Mouse (Mus musculus): ENCODE measurements around the gene Epha4. TPM values are rescaled to one million over a fixed set of nuclear protein-coding genes. Genes with fewer than 3 reads are reported as not detected.

Gene Epha4
- polyA plus RNA-seq, 1 experiment from 2014 or later = 23.2 TPM

DNA sequence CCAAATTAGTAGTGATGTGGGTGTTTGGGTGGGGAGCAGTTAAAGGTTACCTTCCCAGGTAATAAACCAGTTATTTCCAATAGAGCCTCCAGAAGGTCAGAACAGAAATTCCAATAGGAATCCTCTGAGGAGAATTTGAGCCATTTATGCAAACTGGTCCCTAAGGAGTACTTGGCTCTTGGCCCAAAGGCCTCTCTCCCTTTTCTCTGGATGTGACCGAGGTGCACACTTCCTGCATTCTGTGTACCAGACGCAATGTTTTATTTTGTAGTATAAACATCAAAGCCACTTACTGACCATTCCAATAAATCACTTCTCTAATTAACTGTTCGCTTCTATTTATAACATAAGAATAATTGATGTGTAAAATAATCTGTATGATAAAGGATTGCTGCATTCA, 64.7 kb downstream of the Epha4 start:
- Histone ChIP-seq H3K9ac (ENCODE audit: low read depth, low read length) (no peak overlapping the region), H3K4me1 (ENCODE audit: control insufficient read depth, insufficient read depth, low read length) (no peaks in the 10 kb centered on the region), H3K4me2 (ENCODE audit: low read depth, low read length) (no peak overlapping the region), H3K36me3 (ENCODE audit: control insufficient read depth, insufficient read depth, low read length) (no peaks in the 10 kb centered on the region), H3K27me3 (replicated peaks; ENCODE audit: control insufficient read depth, insufficient read depth, low read length) (no peaks in the 10 kb centered on the region), H3K9me3 (ENCODE audit: control insufficient read depth, low read length) (no peaks in the 10 kb centered on the region), H3K4me3 (ENCODE audit: low read depth, low read length) (no peak overlapping the region), H3K27ac (replicated peaks; ENCODE audit: low read depth, low read length) (no peak overlapping the region)
- no peak for DNase-seq (ENCODE audit: low spot score)
- 65% methylated on average over 3 of the region's 3 CpGs for WGBS
- no peak for ATAC-seq (ENCODE audit: low read depth)

DNA sequence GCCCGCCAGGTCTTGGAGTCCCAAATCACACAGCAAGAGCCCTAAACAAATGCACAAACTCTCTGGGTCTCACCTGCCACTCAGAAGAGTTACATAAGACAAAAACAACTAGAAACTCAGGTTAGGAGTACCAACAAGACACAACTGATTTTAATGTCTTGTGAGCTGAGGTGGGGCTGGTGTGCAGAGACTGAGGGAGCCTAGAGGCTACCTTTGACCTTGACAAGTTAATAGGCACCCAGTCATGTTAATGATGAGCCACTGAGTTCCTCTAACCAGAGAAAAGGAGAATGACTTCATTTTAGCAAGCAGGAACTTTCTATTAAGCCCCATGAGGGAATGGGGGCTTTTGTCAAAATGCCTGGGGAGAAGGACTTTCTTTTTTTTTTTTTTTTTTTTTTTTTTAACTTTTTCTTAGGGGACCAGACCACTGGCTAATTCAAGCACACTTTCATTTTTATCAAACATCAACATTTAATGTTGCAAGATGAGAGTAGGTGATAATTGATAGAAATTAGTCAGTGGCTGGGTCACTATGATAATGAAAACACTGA, 67.8 kb downstream of the Epha4 start:
- H3K9ac ChIP-seq (ENCODE audit: low read depth, low read length) = no peak overlapping the region
- no peak overlapping the region for H3K4me3 ChIP-seq (ENCODE audit: low read depth, low read length)
- ATAC-seq (ENCODE audit: low read depth) (no peak), DNase-seq (ENCODE audit: low spot score) (no peak)
- H3K4me2 ChIP-seq (ENCODE audit: low read depth, low read length) = no peak overlapping the region
- no peaks in the 10 kb centered on the region for H3K27me3 ChIP-seq (replicated peaks; ENCODE audit: control insufficient read depth, insufficient read depth, low read length)
- peaks cover 19% of the 10 kb centered on the region for H3K36me3 ChIP-seq (ENCODE audit: control insufficient read depth, insufficient read depth, low read length)
- H3K27ac ChIP-seq (replicated peaks; ENCODE audit: low read depth, low read length) = no peak overlapping the region
- no peaks in the 10 kb centered on the region for H3K9me3 ChIP-seq (ENCODE audit: control insufficient read depth, low read length)
- H3K4me1 ChIP-seq (ENCODE audit: control insufficient read depth, insufficient read depth, low read length) = no peaks in the 10 kb centered on the region
- WGBS = 93% methylated on average over 1 of the region's 1 CpGs

DNA sequence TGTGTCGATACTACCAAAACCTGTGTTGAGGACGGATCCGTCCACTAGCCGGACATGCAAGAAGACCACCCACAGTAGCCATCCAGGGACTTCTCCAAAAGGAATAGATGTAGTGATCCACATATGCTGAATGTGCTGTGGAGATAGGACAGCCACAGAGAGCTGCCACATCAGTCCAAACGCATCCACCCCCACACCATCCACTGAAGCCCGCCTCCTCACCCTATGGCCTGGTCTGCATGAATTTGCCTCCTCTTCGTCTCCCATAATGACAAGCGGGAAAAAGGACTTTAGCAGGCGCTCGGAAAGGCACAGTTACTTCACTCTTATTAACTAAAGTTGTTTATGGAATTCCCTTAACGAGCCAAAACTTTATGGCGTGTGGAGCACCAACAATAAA, 68.5 kb downstream of the Epha4 start:
- no peaks in the 10 kb centered on the region for H3K27me3 ChIP-seq (replicated peaks; ENCODE audit: control insufficient read depth, insufficient read depth, low read length)
- ATAC-seq (ENCODE audit: low read depth) = no peak
- H3K9ac ChIP-seq (ENCODE audit: low read depth, low read length) = no peak overlapping the region
- no peaks in the 10 kb centered on the region for H3K9me3 ChIP-seq (ENCODE audit: control insufficient read depth, low read length)
- no peak for DNase-seq (ENCODE audit: low spot score)
- no peak overlapping the region for H3K27ac ChIP-seq (replicated peaks; ENCODE audit: low read depth, low read length)
- H3K4me3 ChIP-seq (ENCODE audit: low read depth, low read length) = no peak overlapping the region
- 84% methylated on average over 12 of the region's 12 CpGs for WGBS
- H3K36me3 ChIP-seq (ENCODE audit: control insufficient read depth, insufficient read depth, low read length) = peaks cover 19% of the 10 kb centered on the region
- no peaks in the 10 kb centered on the region for H3K4me1 ChIP-seq (ENCODE audit: control insufficient read depth, insufficient read depth, low read length)
- H3K4me2 ChIP-seq (ENCODE audit: low read depth, low read length) = no peak overlapping the region

GRCm38 (mm10) chr1:77444648-77445047, 70.2 kb downstream of the Epha4 start:
- WGBS = 87% methylated on average over 9 of the region's 9 CpGs
- DNase-seq (ENCODE audit: low spot score) (no peak), ATAC-seq (ENCODE audit: low read depth) (no peak)
- no peak overlapping the region for H3K4me2 ChIP-seq (ENCODE audit: low read depth, low read length)
- H3K27ac ChIP-seq (replicated peaks; ENCODE audit: low read depth, low read length) = no peak overlapping the region
- H3K36me3 ChIP-seq (ENCODE audit: control insufficient read depth, insufficient read depth, low read length) = peaks cover 19% of the 10 kb centered on the region
- peaks cover 6% of the 10 kb centered on the region; the same call in 1 of the 2 replicates for H3K4me1 ChIP-seq (ENCODE audit: control insufficient read depth, insufficient read depth, low read length)
- no peak overlapping the region for H3K9ac ChIP-seq (ENCODE audit: low read depth, low read length)
- no peaks in the 10 kb centered on the region for H3K9me3 ChIP-seq (ENCODE audit: control insufficient read depth, low read length)
- H3K27me3 ChIP-seq (replicated peaks; ENCODE audit: control insufficient read depth, insufficient read depth, low read length) = no peaks in the 10 kb centered on the region
- H3K4me3 ChIP-seq (ENCODE audit: low read depth, low read length) = no peak overlapping the region

- no peak overlapping the region for H3K9ac ChIP-seq (ENCODE audit: low read depth, low read length)
- 26% methylated on average over 4 of the region's 4 CpGs for WGBS
- peaks cover 6% of the 10 kb centered on the region; the same call in 1 of the 2 replicates for H3K4me1 ChIP-seq (ENCODE audit: control insufficient read depth, insufficient read depth, low read length)
- no peak overlapping the region for H3K27ac ChIP-seq (replicated peaks; ENCODE audit: low read depth, low read length)
- H3K4me2 ChIP-seq (ENCODE audit: low read depth, low read length) = no peak overlapping the region
- no peaks in the 10 kb centered on the region for H3K9me3 ChIP-seq (ENCODE audit: control insufficient read depth, low read length)
- DNase-seq (ENCODE audit: low spot score) = no peak
- H3K4me3 ChIP-seq (ENCODE audit: low read depth, low read length) = no peak overlapping the region
- H3K36me3 ChIP-seq (ENCODE audit: control insufficient read depth, insufficient read depth, low read length) = peaks cover 19% of the 10 kb centered on the region
- no peak for ATAC-seq (ENCODE audit: low read depth)
- no peaks in the 10 kb centered on the region for H3K27me3 ChIP-seq (replicated peaks; ENCODE audit: control insufficient read depth, insufficient read depth, low read length)
Measured at GRCm38 (mm10) chr1:77441987-77442386, 72.9 kb downstream of the Epha4 start.

GRCm38 (mm10) chr1:77441401-77441800, 73.5 kb downstream of the Epha4 start:
- peaks cover 6% of the 10 kb centered on the region; the same call in 1 of the 2 replicates for H3K4me1 ChIP-seq (ENCODE audit: control insufficient read depth, insufficient read depth, low read length)
- H3K27me3 ChIP-seq (replicated peaks; ENCODE audit: control insufficient read depth, insufficient read depth, low read length) = no peaks in the 10 kb centered on the region
- no peak overlapping the region for H3K4me2 ChIP-seq (ENCODE audit: low read depth, low read length)
- 34% methylated on average over 4 of the region's 4 CpGs for WGBS
- H3K9me3 ChIP-seq (ENCODE audit: control insufficient read depth, low read length) = no peaks in the 10 kb centered on the region
- peaks cover 19% of the 10 kb centered on the region for H3K36me3 ChIP-seq (ENCODE audit: control insufficient read depth, insufficient read depth, low read length)
- no peak overlapping the region for H3K27ac ChIP-seq (replicated peaks; ENCODE audit: low read depth, low read length)
- DNase-seq (ENCODE audit: low spot score) (no peak), ATAC-seq (ENCODE audit: low read depth) (no peak)
- H3K4me3 ChIP-seq (ENCODE audit: low read depth, low read length) = no peak overlapping the region
- H3K9ac ChIP-seq (ENCODE audit: low read depth, low read length) = no peak overlapping the region

GRCm38 (mm10) chr1:77440512-77440911, 74.4 kb downstream of the Epha4 start:
- WGBS = 33% methylated on average over 10 of the region's 10 CpGs
- Histone ChIP-seq H3K9me3 (ENCODE audit: control insufficient read depth, low read length) (no peaks in the 10 kb centered on the region), H3K4me1 (ENCODE audit: control insufficient read depth, insufficient read depth, low read length) (peaks cover 6% of the 10 kb centered on the region; the same call in 1 of the 2 replicates), H3K36me3 (ENCODE audit: control insufficient read depth, insufficient read depth, low read length) (peaks cover 19% of the 10 kb centered on the region), H3K4me3 (ENCODE audit: low read depth, low read length) (no peak overlapping the region), H3K4me2 (ENCODE audit: low read depth, low read length) (no peak overlapping the region), H3K27ac (replicated peaks; ENCODE audit: low read depth, low read length) (no peak overlapping the region), H3K27me3 (replicated peaks; ENCODE audit: control insufficient read depth, insufficient read depth, low read length) (no peaks in the 10 kb centered on the region), H3K9ac (ENCODE audit: low read depth, low read length) (no peak overlapping the region)
- no peak for DNase-seq (ENCODE audit: low spot score)
- ATAC-seq (ENCODE audit: low read depth) = no peak

- no peak overlapping the region for H3K4me3 ChIP-seq (ENCODE audit: low read depth, low read length)
- H3K4me1 ChIP-seq (ENCODE audit: control insufficient read depth, insufficient read depth, low read length) = peaks cover 6% of the 10 kb centered on the region; the same call in 1 of the 2 replicates
- ATAC-seq (ENCODE audit: low read depth) (no peak), DNase-seq (ENCODE audit: low spot score) (peak; percentile 58)
- no peaks in the 10 kb centered on the region for H3K9me3 ChIP-seq (ENCODE audit: control insufficient read depth, low read length)
- no peaks in the 10 kb centered on the region for H3K27me3 ChIP-seq (replicated peaks; ENCODE audit: control insufficient read depth, insufficient read depth, low read length)
- H3K36me3 ChIP-seq (ENCODE audit: control insufficient read depth, insufficient read depth, low read length) = peaks cover 17% of the 10 kb centered on the region
- H3K9ac ChIP-seq (ENCODE audit: low read depth, low read length) = no peak overlapping the region
- 73% methylated on average over 3 of the region's 3 CpGs for WGBS
- no peak overlapping the region for H3K4me2 ChIP-seq (ENCODE audit: low read depth, low read length)
- H3K27ac ChIP-seq (replicated peaks; ENCODE audit: low read depth, low read length) = no peak overlapping the region
Measured at GRCm38 (mm10) chr1:77439383-77440074, 75.4 kb downstream of the Epha4 start.

DNA sequence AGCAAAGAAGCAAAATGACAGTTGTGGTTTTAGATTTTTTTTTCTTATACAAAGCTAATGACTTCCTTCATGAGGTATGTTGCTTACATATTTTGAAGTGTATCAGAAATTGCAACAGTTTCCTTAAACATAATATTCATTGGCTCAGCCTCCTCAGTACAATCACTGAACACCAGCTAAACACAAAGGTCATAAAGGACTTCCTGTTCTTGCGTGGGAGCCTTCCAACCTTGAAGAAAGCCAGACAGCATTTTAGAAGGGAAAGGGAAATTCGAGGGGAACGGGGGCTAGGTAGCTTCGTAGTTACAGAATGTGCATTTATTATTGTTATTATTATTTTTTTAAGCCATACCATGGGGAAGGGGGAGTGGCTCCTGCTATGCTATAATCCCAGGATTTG, 76.2 kb downstream of the Epha4 start:
- 59% methylated on average over 4 of the region's 4 CpGs for WGBS
- no peaks in the 10 kb centered on the region for H3K9me3 ChIP-seq (ENCODE audit: control insufficient read depth, low read length)
- H3K27me3 ChIP-seq (replicated peaks; ENCODE audit: control insufficient read depth, insufficient read depth, low read length) = no peaks in the 10 kb centered on the region
- H3K27ac ChIP-seq (replicated peaks; ENCODE audit: low read depth, low read length) = no peak overlapping the region
- peaks cover 8% of the 10 kb centered on the region; the same call in 1 of the 2 replicates for H3K36me3 ChIP-seq (ENCODE audit: control insufficient read depth, insufficient read depth, low read length)
- peaks cover 6% of the 10 kb centered on the region; the same call in 1 of the 2 replicates for H3K4me1 ChIP-seq (ENCODE audit: control insufficient read depth, insufficient read depth, low read length)
- DNase-seq (ENCODE audit: low spot score) (no peak), ATAC-seq (ENCODE audit: low read depth) (no peak)
- H3K4me3 ChIP-seq (ENCODE audit: low read depth, low read length) = no peak overlapping the region
- no peak overlapping the region for H3K4me2 ChIP-seq (ENCODE audit: low read depth, low read length)
- no peak overlapping the region for H3K9ac ChIP-seq (ENCODE audit: low read depth, low read length)
